Mouse (Mus musculus) ovary, adult 10 weeks (tissue): ENCODE results near the gene Gm20425. TPM values are rescaled to one million over a fixed set of nuclear protein-coding genes. Genes with fewer than 3 reads are reported as not detected.

ENCODE experiments used
- polyA plus RNA-seq: library from polyadenylated mRNA; stranded (reverse); fragments of 350-450 nt; fragmentation: Illumina TruSeq; extraction: RNeasy Lipid Tissue Mini Kit (QIAGEN cat#74804); gene quantifications from one replicate; pipeline ENCODE4 v1.2.3, GENCODE M21; 2014

Gene Gm20425
- polyA plus RNA-seq: 6.6 TPM

DNA sequence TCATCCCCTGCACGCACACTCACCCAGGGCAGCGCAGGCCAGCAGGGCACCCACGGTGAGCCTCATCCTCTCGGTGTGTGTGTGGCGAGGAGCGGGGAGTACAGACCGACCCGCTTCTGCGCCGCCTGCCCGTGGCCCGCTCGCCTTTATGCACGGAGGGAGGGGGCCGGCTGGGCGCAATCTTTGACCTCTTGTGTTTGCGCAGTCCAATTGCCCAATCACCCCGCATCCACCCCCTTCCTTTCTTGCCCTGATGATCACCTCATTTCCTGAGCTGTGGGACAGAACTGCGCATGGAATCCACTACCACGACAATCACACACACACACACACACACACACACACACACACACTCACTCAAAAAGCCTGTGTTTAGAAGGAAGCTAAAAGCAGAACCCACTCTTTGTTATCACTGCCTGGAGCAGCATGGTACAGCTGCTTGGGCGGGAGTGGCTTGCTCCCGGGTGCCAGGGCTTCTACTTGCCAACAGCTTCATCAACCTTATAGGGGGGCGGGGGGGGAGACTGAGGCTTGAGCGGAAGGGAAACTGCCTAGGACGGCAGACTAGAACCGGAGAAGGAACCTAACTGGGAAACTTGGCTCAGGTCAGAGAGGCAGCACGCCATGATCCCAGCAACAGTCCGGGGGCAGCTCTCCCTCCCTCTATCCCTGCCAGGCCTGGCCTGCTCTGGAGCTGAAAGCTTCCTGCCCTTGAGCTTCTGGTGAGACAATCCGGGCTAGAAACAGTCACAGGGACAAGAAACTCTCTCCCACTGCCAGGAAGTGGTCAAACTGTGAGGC is at the start of gene Gm20425, which contains the start of gene Trf:
Gene Gm20425 (minus strand): TSS at position 157 of the 801 bp plus-strand sequence.
Gene Trf (minus strand): TSS at position 294 of the 801 bp plus-strand sequence.

DNA sequence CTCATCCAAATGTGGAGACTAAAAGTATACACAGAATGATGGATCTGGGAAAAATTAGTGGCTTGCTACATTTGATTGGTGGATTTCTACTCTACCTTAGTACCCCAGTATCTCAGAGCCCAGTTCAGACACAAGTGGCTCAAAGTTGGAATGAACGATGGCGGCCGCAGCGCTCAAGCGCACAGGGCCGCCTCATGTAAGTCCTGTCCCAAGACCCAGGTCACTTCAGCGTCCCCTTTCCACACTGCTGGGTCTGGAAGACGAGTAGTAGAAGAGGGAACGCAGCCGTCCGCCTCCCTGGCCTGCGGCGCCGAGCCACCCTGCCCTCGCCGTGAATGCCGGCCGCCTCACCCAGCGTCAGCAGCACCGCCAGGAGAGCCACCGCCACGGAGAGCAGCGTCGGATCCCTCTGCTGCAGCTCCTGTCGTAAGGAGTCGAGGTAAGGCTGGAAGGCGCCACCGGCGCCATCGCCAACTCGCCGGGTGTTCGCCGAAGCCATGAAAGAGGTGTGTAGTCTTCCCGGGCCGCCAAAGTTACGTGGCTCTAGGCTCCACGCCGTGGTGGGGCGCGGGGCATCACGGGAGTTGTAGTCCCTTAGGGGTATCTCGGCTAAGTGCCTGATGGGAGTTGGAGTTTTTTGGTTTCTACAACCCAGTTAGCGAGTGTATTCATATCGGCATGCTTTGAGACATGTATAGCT is 28.4 kb downstream of the Gm20425 start, which contains the start of gene Srprb:
Gene Srprb (minus strand): TSS at position 577 of the 700 bp plus-strand sequence.

Other genes with a start within 250 kb of the Gm20425 start
- 6.9 TPM for gene Slco2a1, start 241.6 kb downstream of the Gm20425 start, polyA plus RNA-seq
- 8.0 TPM for gene Rab6b, start 118.5 kb downstream of the Gm20425 start, polyA plus RNA-seq
- gene Srprb, start 28.2 kb downstream of the Gm20425 start, polyA plus RNA-seq: 11.1 TPM
- 146 TPM for gene Trf, start 137 bp upstream of the Gm20425 start, polyA plus RNA-seq
- gene 1300017J02Rik, start 74.8 kb upstream of the Gm20425 start, polyA plus RNA-seq: not detected
- gene Topbp1, start 74.9 kb upstream of the Gm20425 start, polyA plus RNA-seq: 52.4 TPM
- gene Cdv3, start 135.5 kb upstream of the Gm20425 start, polyA plus RNA-seq: 246 TPM